Mouse (Mus musculus) heart, adult 2 months (tissue): Measurements from ENCODE around the gene Masp2.

Experiments
- CTCF ChIP-seq: fragments of 200-600 bp; IDR thresholded peaks from 2 replicates; pipeline ENCODE4 v1.8.1; 2022; ENCODE audit warnings: antibody characterized with exemption, mild to moderate bottlenecking, moderate library complexity
- EP300 ChIP-seq: fragments of 200-500 bp; IDR thresholded peaks from 2 replicates; pipeline ENCODE4 v1.6.1; 2011; ENCODE audit warnings: low read depth, low read length, control low read depth; ENCODE audit not compliant: insufficient read depth

GRCm38 (mm10) chr4:148613738-148614137, 11.4 kb downstream of the Masp2 start:
- TF ChIP-seq EP300 (no peak), CTCF (no peak)
